Mouse (Mus musculus): ENCODE data around the gene Tectb. TPM values are rescaled to one million over a fixed set of nuclear protein-coding genes. Genes with fewer than 3 reads are reported as not detected.
"Not testable (repeated sequence)": the region's sequence is repeated elsewhere in the genome, so short reads cannot be mapped to it uniquely, and the experiment has no call there.

The Tectb gene
- polyA plus RNA-seq, 1 experiment from 2014 or later: 0.27 TPM

DNA sequence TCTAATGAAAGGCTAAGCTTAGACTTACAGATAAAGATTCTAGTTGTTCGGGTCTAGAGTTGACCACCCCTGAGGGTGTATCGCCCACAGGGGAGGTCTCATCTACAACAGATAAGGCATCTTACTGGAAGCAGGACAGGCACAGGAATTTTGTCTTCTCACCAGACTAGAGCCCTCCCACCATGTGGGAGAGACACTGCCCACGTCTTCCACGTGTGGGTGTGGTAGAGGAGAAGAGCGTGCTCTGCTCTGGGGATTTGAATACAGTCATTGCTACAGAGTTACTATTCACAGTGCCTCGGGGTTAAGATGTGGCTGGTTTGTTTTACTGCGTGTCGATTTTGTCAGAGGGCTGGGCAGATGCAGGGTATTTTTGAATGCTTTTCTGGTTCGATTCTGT is 33.0 kb upstream of the Tectb start:
- H3K9ac ChIP-seq: no peak overlapping the region
- no peaks in the 10 kb centered on the region for H3K9me3 ChIP-seq
- no peak overlapping the region for H3K4me3 ChIP-seq
- ATAC-seq (ENCODE audit: low read depth): no peak
- peaks cover 17% of the 10 kb centered on the region for H3K4me1 ChIP-seq (replicated peaks)
- no peaks in the 10 kb centered on the region for H3K27me3 ChIP-seq
- no peak overlapping the region for H3K4me2 ChIP-seq
- H3K36me3 ChIP-seq: no peaks in the 10 kb centered on the region
- 73% methylated on average over 9 of the region's 9 CpGs for whole genome bisulfite sequencing
- no peak overlapping the region for H3K27ac ChIP-seq (replicated peaks)

DNA sequence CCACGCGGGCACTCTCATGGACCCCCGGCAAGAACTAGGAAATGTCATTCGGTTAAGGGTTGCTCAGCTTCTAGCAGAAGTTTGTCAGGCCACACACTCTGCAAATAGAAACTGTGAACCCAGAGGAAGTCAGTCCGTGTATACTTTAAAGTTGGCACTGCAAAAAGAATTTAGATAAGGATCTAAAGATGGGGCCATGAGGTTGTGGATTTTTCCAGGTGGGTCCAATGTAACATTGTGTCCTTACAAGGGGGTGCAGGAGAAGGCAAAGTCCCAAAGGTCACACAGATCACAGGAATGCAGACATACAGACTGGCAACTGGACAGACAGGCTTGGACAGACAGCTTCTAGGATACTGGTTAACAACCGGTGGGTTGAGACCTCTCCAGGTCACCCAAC is 32.4 kb upstream of the Tectb start:
- no peaks in the 10 kb centered on the region for H3K27me3 ChIP-seq
- H3K4me3 ChIP-seq: no peak overlapping the region
- H3K4me1 ChIP-seq (replicated peaks): peaks cover 15% of the 10 kb centered on the region
- H3K9ac ChIP-seq: no peak overlapping the region
- no peak overlapping the region for H3K4me2 ChIP-seq
- WGBS: 91% methylated on average over 6 of the region's 6 CpGs
- H3K9me3 ChIP-seq: no peaks in the 10 kb centered on the region
- no peak overlapping the region for H3K27ac ChIP-seq (replicated peaks)
- H3K36me3 ChIP-seq: no peaks in the 10 kb centered on the region
- no peak for ATAC-seq (ENCODE audit: low read depth)

DNA sequence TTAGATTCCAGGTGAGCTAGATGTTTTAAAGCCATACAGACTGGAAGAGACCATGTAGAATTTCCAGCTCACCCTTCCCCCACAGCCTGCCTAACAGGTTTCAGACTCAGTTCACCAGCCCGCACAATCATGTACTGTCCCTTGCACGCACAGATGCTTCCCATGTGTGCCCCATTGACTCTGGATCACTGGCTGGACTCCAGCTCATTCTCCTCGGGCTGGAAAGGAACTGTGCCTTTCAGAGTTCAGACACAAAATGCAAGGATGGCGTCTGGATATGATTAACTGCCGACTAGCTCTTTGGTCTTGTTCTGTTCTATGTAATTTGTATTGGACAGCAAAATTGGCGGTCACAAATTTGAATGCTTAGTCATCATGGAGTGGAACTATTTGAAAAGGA is 30.9 kb upstream of the Tectb start:
- WGBS: 82% methylated on average over 6 of the region's 6 CpGs
- no peaks in the 10 kb centered on the region for H3K27me3 ChIP-seq
- no peak for ATAC-seq (ENCODE audit: low read depth)

DNA sequence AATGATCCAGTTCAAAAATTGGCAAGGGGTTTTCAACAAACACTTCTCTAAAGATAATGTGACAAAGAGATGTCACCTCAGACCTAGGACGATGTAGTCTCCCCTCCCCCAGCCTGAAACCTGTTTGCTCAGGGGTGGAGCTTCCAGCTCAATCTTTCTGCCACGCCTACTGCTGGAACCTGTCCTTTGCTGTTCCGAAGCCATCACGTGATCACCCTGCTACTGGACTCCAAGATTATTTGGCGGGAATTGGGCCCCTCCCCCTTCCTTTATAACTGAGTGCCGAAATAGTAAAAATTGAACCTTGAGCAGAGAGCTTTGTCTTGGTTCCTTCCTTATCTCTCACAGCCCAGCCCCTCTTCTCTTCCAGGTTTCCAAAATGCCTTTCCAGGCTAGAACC is 28.3 kb upstream of the Tectb start:
- not testable (repeated sequence) for H3K36me3 ChIP-seq; H3K27ac ChIP-seq (replicated peaks); H3K4me3 ChIP-seq; H3K9ac ChIP-seq; H3K4me1 ChIP-seq (replicated peaks); H3K9me3 ChIP-seq; H3K4me2 ChIP-seq; H3K27me3 ChIP-seq; ATAC-seq (ENCODE audit: low read depth)
- WGBS: 65% methylated on average over 5 of the region's 6 CpGs

More for the DNA sequence above, 30.9 kb upstream of the Tectb start:
- Histone ChIP-seq H3K4me1 (replicated peaks) (peaks cover under 1% of the 10 kb centered on the region; the same call in 1 of the 2 replicates), H3K36me3 (no peaks in the 10 kb centered on the region), H3K9ac (no peak overlapping the region), H3K4me3 (no peak overlapping the region), H3K4me2 (no peak overlapping the region), H3K27ac (replicated peaks) (no peak overlapping the region), H3K9me3 (no peaks in the 10 kb centered on the region)

DNA sequence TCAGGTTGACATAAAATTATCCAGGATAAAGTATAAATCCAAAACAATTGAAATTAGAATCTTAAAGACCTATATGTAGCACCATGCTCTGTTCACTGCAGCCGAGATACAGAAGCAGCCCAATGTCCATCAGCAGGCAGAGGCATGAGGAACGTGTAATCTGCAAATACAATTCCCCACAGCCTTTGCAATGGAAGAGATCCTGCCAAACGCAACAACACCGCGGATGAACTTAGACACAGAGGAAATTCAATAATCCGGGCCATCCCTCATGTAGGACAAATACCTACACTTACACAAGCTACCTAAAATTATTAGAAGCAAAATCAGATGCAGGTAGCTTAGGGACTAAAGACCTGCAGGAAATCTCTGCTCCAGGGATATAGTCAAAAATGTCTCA is 27.6 kb upstream of the Tectb start:
- no peak overlapping the region for H3K9ac ChIP-seq
- ATAC-seq (ENCODE audit: low read depth): no peak
- H3K27me3 ChIP-seq: no peaks in the 10 kb centered on the region
- no peak overlapping the region for H3K4me3 ChIP-seq
- H3K27ac ChIP-seq (replicated peaks): no peak overlapping the region
- no peaks in the 10 kb centered on the region for H3K9me3 ChIP-seq
- no peaks in the 10 kb centered on the region for H3K4me1 ChIP-seq (replicated peaks)
- 93% methylated on average over 6 of the region's 6 CpGs for WGBS
- no peak overlapping the region for H3K4me2 ChIP-seq
- H3K36me3 ChIP-seq: no peaks in the 10 kb centered on the region

DNA sequence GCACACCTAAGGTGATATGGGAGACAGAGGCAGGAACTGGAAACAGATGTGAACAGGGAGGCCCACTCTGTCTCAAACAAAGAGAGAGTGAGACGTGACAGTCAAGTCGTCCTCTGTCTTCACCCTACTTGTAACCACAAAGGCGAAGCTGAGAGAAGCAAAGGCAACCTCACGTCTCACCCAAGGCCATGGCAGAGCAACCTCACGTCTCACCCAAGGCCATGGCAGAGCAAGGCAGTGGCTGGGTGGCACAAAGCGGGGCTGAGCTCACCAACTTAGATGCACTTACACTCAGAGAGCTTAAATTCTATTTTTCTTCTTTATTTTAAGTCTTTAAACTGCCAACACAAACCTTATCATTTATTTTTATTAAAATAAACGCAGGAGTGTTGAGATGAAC is 23.5 kb upstream of the Tectb start:
- no peaks in the 10 kb centered on the region for H3K27me3 ChIP-seq
- no peaks in the 10 kb centered on the region for H3K4me1 ChIP-seq (replicated peaks)
- H3K27ac ChIP-seq (replicated peaks): no peak overlapping the region
- no peaks in the 10 kb centered on the region for H3K36me3 ChIP-seq
- H3K9me3 ChIP-seq: no peaks in the 10 kb centered on the region
- no peak overlapping the region for H3K9ac ChIP-seq
- 88% methylated on average over 7 of the region's 7 CpGs for WGBS
- no peak for ATAC-seq (ENCODE audit: low read depth)
- H3K4me2 ChIP-seq: no peak overlapping the region
- H3K4me3 ChIP-seq: no peak overlapping the region

DNA sequence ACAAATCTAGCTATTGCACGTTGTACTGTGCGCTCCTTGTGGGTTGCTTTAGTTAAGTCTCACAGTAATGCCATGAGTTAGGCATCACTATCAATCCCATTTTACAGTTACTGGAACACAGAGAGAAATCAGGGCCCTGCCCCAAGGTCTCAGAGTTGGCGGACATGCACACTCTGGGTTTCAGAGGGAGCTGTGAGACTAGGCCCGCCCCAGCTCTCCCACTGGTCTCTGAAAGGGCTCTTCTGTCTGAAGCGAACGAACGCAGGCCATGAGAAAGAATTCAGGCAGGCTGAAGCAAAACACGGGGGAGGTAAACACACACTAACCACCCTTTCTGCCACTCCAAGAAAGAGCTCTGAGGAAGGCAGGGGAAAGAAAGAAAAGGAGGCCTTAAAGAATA is 21.9 kb upstream of the Tectb start:
- Histone ChIP-seq H3K4me2 (no peak overlapping the region), H3K27me3 (no peaks in the 10 kb centered on the region), H3K36me3 (no peaks in the 10 kb centered on the region), H3K9me3 (no peaks in the 10 kb centered on the region), H3K27ac (replicated peaks) (no peak overlapping the region), H3K4me3 (no peak overlapping the region), H3K9ac (no peak overlapping the region), H3K4me1 (replicated peaks) (no peaks in the 10 kb centered on the region)
- no peak for ATAC-seq (ENCODE audit: low read depth)
- 69% methylated on average over 8 of the region's 8 CpGs for WGBS

DNA sequence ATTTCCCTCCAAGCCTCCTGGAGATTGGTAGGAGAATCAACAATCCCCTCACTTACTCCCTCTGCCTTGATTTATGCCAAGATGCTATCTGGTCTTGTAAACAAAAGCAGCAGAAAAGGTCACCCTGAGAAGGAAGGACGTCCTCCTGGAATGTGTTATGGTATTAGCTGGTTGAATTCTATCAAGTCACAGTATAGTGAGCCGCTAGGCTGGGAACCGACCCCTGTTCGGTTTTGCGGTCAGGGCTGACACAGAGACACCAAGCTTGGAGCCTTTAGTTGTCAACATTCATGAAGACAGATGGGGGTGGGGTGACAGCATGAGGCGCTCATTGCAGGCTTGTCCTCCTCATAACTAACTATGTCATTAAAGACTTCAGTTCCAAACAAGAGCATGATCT is 20.7 kb upstream of the Tectb start:
- Histone ChIP-seq H3K4me1 (replicated peaks) (no peaks in the 10 kb centered on the region), H3K4me2 (no peak overlapping the region), H3K4me3 (no peak overlapping the region), H3K36me3 (no peaks in the 10 kb centered on the region), H3K9me3 (no peaks in the 10 kb centered on the region), H3K27ac (replicated peaks) (no peak overlapping the region), H3K27me3 (no peaks in the 10 kb centered on the region), H3K9ac (no peak overlapping the region)
- no peak for ATAC-seq (ENCODE audit: low read depth)
- whole genome bisulfite sequencing: 84% methylated on average over 6 of the region's 6 CpGs

DNA sequence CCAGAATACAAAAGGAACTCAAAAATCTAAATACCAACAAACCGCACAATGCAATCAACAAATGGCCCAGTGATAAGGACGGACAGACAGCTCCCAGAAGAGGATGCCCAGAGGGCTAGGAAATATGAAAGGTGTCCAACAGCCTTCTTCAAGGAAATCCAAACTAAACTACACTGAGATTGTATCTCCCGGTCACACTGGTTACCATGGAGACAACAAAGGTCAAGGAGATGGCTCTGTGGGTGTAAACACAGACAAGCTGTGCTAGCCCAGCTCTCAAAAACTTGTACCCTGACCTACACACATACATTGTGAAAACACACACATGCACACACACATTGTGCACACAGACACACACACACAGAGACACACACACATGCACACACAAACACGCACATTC is 18.3 kb upstream of the Tectb start:
- Histone ChIP-seq H3K4me2 (no peak overlapping the region), H3K27ac (replicated peaks) (no peak overlapping the region), H3K9me3 (no peaks in the 10 kb centered on the region), H3K27me3 (no peaks in the 10 kb centered on the region), H3K9ac (no peak overlapping the region), H3K36me3 (no peaks in the 10 kb centered on the region), H3K4me1 (replicated peaks) (no peaks in the 10 kb centered on the region), H3K4me3 (no peak overlapping the region)
- no peak for ATAC-seq (ENCODE audit: low read depth)
- WGBS: 75% methylated on average over 4 of the region's 4 CpGs

DNA sequence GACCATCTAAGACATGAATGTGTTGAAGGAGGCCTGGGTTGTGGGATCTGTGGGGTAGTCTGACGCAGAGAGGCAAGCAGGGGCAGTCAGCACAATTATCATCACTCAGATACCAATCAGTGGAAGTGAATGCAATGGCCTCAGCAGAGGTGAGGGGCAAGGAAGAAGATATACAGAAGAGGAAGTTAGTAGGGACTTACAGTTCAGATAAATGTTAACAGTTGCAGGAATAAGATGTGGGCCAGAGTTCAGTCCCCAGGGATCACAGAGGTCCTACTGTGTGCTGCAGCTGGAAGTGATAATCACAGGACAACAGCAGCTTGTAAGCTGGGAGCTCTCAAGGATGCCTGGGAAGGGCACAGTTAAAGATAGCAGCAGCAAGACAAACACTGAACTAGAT is 16.4 kb upstream of the Tectb start:
- no peak overlapping the region for H3K4me2 ChIP-seq
- no peak overlapping the region for H3K4me3 ChIP-seq
- no peak for ATAC-seq (ENCODE audit: low read depth)
- no peak overlapping the region for H3K27ac ChIP-seq (replicated peaks)
- H3K9me3 ChIP-seq: peaks cover 3% of the 10 kb centered on the region; the same call in 1 of the 2 replicates
- no peak overlapping the region for H3K9ac ChIP-seq
- H3K36me3 ChIP-seq: no peaks in the 10 kb centered on the region
- WGBS: 94% methylated on average over 1 of the region's 1 CpGs
- H3K27me3 ChIP-seq: no peaks in the 10 kb centered on the region
- H3K4me1 ChIP-seq (replicated peaks): no peaks in the 10 kb centered on the region

DNA sequence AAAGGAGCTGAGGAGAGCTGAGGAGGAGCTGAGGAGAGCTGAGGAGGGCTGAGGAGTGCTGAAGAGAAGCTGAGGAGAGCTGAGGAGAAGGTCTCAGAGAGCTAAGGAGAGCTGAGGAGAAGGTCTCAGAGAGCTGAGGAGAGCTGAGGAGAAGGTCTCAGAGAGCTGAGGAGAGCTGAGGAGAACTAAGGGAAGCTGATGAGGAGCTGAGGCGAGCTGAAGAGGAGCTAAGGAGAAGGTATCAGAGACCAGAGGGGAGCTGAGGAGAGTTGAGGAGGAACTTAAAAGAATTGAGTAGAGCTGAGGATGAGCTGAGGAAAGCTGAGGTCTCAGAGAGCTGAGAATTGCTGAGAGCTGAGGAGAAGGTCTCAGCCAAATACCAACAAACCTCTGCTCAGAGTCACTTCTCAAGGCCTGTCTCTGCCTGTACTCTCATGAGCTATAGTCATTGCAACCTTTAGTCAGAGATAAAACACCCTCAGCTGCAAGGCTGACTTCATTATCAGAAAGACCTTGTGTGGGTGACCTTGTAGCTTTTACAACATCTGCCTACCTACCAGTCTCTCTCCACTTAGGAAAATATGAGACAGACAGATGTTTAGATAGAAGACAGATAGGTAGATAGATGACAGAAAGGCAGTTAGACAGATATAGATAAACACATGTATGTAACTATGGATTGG is 15.2 kb upstream of the Tectb start:
- no peak overlapping the region for H3K9ac ChIP-seq
- 76% methylated on average over 1 of the region's 1 CpGs for WGBS

DNA sequence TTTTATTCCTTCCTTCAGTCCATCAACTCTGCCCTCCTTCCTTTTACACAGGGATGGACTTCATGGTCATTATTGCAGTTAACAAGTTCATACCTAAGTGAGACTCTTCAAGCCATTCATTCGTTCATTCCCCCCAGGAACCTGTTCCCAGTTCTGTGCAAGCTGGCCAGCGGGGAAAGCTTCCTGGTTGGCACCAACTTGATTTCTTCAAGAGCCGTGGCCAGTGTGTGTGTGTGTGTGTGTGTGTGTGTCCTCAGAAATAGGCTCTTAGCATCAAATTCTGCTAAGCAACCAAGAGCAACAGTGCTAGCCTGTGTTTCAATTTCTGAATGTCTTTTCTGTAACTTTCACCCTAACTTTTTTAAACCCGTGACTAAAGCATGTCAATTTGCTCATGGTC is 14.6 kb upstream of the Tectb start:
- no peak for ATAC-seq (ENCODE audit: low read depth)
- H3K9ac ChIP-seq: no peak overlapping the region
- 80% methylated on average over 4 of the region's 4 CpGs for whole genome bisulfite sequencing

More for the DNA sequence above, 15.2 kb upstream of the Tectb start:
- H3K27me3 ChIP-seq: no peaks in the 10 kb centered on the region
- H3K36me3 ChIP-seq: no peaks in the 10 kb centered on the region
- no peak overlapping the region for H3K27ac ChIP-seq (replicated peaks)
- no peak overlapping the region for H3K4me3 ChIP-seq
- H3K4me2 ChIP-seq: no peak overlapping the region
- peaks cover 9% of the 10 kb centered on the region for H3K9me3 ChIP-seq
- H3K4me1 ChIP-seq (replicated peaks): no peaks in the 10 kb centered on the region
- ATAC-seq (ENCODE audit: low read depth): no peak

DNA sequence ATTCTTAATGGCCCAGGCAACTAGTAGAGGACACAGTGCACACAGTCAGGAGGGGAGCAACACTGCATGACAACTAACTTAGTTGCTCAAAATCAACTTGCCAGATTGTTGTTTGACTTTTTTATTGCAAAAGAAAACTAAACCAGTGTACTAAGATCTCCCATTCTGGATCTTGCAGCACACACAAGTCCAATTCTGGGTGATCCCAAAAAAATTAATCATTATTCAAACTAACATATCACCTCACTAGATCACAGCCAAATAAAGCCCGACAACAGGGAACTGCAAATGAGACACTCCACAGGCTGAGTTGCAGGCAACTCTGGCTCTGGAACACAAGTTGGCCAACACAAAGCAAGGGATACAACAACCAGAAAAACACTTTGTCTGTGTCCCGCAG is 13.8 kb upstream of the Tectb start:
- Histone ChIP-seq H3K9me3 (peaks cover 9% of the 10 kb centered on the region), H3K9ac (no peak overlapping the region), H3K27ac (replicated peaks) (no peak overlapping the region), H3K36me3 (no peaks in the 10 kb centered on the region), H3K27me3 (no peaks in the 10 kb centered on the region), H3K4me1 (replicated peaks) (no peaks in the 10 kb centered on the region), H3K4me3 (no peak overlapping the region), H3K4me2 (no peak overlapping the region)
- WGBS: 95% methylated on average over 2 of the region's 2 CpGs
- no peak for ATAC-seq (ENCODE audit: low read depth)

More for the DNA sequence above, 14.6 kb upstream of the Tectb start:
- no peak overlapping the region for H3K4me2 ChIP-seq
- peaks cover 9% of the 10 kb centered on the region for H3K9me3 ChIP-seq
- H3K27ac ChIP-seq (replicated peaks): no peak overlapping the region
- H3K36me3 ChIP-seq: no peaks in the 10 kb centered on the region
- H3K4me3 ChIP-seq: no peak overlapping the region
- H3K4me1 ChIP-seq (replicated peaks): no peaks in the 10 kb centered on the region
- no peaks in the 10 kb centered on the region for H3K27me3 ChIP-seq

Data from neural tube, embryonic 13.5 days (tissue).